Mouse (Mus musculus) T-helper 2 cell (primary cell): ENCODE measurements around the gene Gm10600.
"Not testable (repeated sequence)": the region's sequence is repeated elsewhere in the genome, so short reads cannot be mapped to it uniquely, and the experiment has no call there.

Experiments used
- in situ Hi-C: fragments of 300-600 bp; cut with MboI, MseI; formaldehyde crosslinking; loops from one replicate; pipeline ENCODE4 v1.15.1; 2025; ENCODE audit warnings: high pct_unique_total_duplicates

Gene Gm10600

DNA sequence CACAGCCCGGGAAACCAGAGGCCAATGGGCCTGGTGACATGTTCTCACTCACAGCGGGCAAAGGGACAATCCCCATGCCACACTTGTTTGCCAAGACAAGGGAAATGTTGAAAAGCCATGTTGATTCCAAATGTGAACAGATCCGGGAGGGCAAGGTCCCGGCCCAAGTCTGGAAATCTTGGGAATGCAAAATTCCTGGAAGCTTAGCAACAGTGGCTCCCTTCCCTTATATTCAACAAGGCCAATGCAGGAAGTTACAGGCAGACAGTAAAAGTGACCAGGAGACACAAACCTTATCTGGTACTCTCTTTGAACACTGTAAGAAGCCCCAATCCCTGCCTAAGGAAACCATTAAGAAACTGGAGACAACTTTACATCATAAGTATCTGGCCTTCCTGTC is at the start of gene Gm10600:
TSS of gene Gm10600 (plus strand) at position 301 of the 400 bp plus-strand sequence.
- in situ Hi-C loops, result not testable (repeated sequence)

DNA sequence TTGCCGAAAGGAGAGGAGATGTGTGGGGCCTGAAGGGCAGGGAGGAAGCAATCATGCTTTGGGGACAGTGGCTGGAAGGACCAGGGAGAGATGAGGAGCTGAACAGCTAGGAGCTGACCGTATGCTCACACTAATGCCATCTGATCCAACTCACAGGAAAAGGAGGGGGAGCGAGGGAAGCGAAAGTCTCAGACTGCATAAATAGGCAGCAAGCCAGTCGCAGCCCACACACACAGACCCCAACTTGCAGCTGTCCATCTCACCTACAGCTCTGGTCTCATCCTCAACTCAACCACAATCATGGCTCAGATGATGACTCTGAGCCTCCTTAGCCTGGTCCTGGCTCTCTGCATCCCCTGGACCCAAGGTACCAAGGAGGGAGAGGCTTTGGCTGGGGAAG is 15.0 kb downstream of the Gm10600 start, which contains the start of gene Ccl21b:
TSS of gene Ccl21b (plus strand) at position 301 of the 400 bp plus-strand sequence.
- in situ Hi-C loops, result loop anchor here (25.0 kb wide), 1 partner anchor 493 kb away; the partner anchor contains the start of genes Ccl27a, Galt and Sigmar1
